Mouse (Mus musculus) stomach, postnatal 0 days (tissue): Measurements from ENCODE around the gene Nrf1. TPM values are rescaled to one million over a fixed set of nuclear protein-coding genes. Genes with fewer than 3 reads are reported as not detected.

Source experiments
- ATAC-seq: fragments of 200-750 bp; cut with Nextera tagmentation; 2 replicates; pipeline ENCODE4 v1.8.0; 2017; ENCODE audit not compliant: low FRiP score, low TSS enrichment
- DNase-seq: peaks from one replicate; pipeline ENCODE4 v3.0.0-alpha.2; 2016; ENCODE audit warnings: low spot score
- H3K27ac ChIP-seq: fragments of 300-500 bp; sonication (generic); replicated peaks from 2 replicates; pipeline ENCODE4 v1.5.1; 2014; ENCODE audit warnings: mild to moderate bottlenecking, control low read depth
- H3K27me3 ChIP-seq: fragments of 300-500 bp; sonication (generic); 2 replicates; pipeline ENCODE4 v1.6.1; 2014; ENCODE audit warnings: low read length; ENCODE audit not compliant: control insufficient read depth, insufficient read depth
- H3K36me3 ChIP-seq: fragments of 300-500 bp; sonication (generic); 2 replicates; pipeline ENCODE4 v1.6.1; 2014; ENCODE audit warnings: low read length, mixed read lengths; ENCODE audit not compliant: control insufficient read depth, insufficient read depth
- H3K4me1 ChIP-seq: fragments of 300-500 bp; sonication (generic); replicated peaks from 2 replicates; pipeline ENCODE4 v1.6.1; 2014; ENCODE audit warnings: antibody characterized with exemption; ENCODE audit not compliant: control insufficient read depth, insufficient read depth
- H3K4me2 ChIP-seq: fragments of 300-500 bp; sonication (generic); replicated peaks from 2 replicates; pipeline ENCODE4 v1.6.1; 2014; ENCODE audit warnings: low read depth, mild to moderate bottlenecking, control low read depth, moderate library complexity
- H3K4me3 ChIP-seq: fragments of 300-500 bp; sonication (generic); 2 replicates; pipeline ENCODE4 v1.5.1; 2014; ENCODE audit warnings: low read depth, low read length, control low read depth
- H3K9ac ChIP-seq: fragments of 300-500 bp; sonication (generic); 2 replicates; pipeline ENCODE4 v1.6.1; 2014; ENCODE audit warnings: mild to moderate bottlenecking, low read length, control low read depth, mixed read lengths
- H3K9me3 ChIP-seq: fragments of 300-500 bp; sonication (generic); 2 replicates; pipeline ENCODE4 v1.6.1; 2016; ENCODE audit warnings: low read length; ENCODE audit not compliant: control insufficient read depth
- CTCF ChIP-seq: IDR thresholded peaks from 2 replicates; pipeline ENCODE4 v1.5.1; 2016; ENCODE audit warnings: antibody characterized with exemption, low read depth, mild to moderate bottlenecking, moderate library complexity
- EP300 ChIP-seq: optimal IDR thresholded peaks from 2 replicates; pipeline ENCODE3; 2016; ENCODE audit warnings: antibody characterized with exemption
- WGBS: fragments of 180-500 bp; shearing (Covaris S2); extraction: QIAGEN DNeasy Blood & Tissue Kit; methylation state at CpG from one replicate; pipeline ENCODE4 v1.1.7; 2014; 5-methylcytosine and 5-hydroxymethylcytosine counted together
- polyA plus RNA-seq: library from polyadenylated mRNA; unstranded; fragments of >200 nt; fragmentation: Nextera tagmentation; extraction: Ambion mirVana; gene quantifications from 2 replicates; pipeline ENCODE4 v1.2.1, GENCODE M21; 2015

The Nrf1 gene
- polyA plus RNA-seq, 1 experiment from 2014 or later = 15.1 TPM

DNA sequence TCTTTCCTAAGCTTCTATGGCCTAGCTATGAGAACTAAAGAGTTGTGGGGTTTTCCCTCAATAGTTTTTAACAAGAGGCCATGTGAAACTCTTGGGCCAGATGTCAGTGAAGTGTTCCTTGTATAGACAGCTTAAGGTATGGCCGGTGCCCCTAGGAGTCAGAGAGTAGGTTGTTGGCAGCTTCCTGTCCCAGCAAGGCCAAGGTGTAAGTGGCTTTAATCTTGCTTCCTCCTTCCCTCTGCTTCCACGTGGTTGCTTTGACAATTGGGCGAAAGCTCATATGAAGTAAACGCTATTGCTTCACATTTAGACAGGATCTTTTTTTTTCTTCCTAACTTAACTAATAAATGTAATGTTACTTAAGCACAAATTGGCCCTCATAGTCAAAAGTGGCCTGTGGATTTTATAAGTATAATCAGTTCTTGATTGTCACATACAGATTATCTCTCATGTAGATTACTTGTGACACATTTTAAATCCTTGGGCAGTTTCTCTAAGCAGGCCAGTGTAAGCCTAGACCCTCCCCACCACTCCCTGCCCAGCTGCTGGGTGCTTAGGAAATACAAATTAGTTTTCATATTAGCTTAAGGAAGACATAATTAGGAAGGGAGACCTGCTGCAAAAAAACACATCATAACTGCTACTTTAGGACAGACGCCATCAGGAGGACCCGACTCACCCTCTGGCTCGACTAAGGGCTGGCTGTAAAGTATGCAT is 91.7 kb downstream of the Nrf1 start:
- Histone ChIP-seq H3K4me1 (no peaks in the 10 kb centered on the region), H3K27me3 (no peaks in the 10 kb centered on the region), H3K4me3 (no peak overlapping the region), H3K9ac (no peak overlapping the region), H3K27ac (no peak overlapping the region), H3K9me3 (no peaks in the 10 kb centered on the region), H3K4me2 (no peak overlapping the region), H3K36me3 (peaks cover 13% of the 10 kb centered on the region)
- 85% methylated on average over 7 of the region's 7 CpGs for WGBS
- ATAC-seq (no peak), DNase-seq (no peak)
- TF ChIP-seq CTCF (no peak), EP300 (no peak)

DNA sequence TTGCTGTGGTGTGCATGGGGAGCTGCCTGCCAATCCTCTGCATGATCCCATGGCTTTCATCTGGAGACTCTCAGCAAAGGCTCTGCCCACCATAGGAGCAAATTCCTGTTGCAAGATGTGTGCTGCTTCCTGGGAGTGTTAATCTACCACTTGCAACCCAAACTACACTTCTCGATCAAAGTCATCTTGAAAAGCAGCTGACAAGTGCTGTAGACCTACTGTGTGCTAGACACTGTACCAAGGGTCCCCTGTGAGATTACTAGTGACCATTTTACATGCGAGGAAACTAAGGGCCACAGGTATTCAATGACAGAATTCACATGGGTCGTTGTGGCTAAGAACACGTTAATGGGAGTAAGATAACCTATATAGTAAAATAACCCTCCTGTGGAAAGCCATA is 95.5 kb downstream of the Nrf1 start:
- 93% methylated on average over 4 of the region's 4 CpGs for WGBS
- Histone ChIP-seq H3K36me3 (0 out of 2 replicates have a peak, but pooled peaks cover 2% of the 10 kb centered on the region), H3K27me3 (no peaks in the 10 kb centered on the region), H3K4me2 (no peak overlapping the region), H3K27ac (no peak overlapping the region), H3K4me3 (no peak overlapping the region), H3K9ac (no peak overlapping the region), H3K9me3 (no peaks in the 10 kb centered on the region), H3K4me1 (no peaks in the 10 kb centered on the region)
- TF ChIP-seq EP300 = no peak
- TF ChIP-seq CTCF = no peak
- ATAC-seq = no peak
- DNase-seq = no peak

DNA sequence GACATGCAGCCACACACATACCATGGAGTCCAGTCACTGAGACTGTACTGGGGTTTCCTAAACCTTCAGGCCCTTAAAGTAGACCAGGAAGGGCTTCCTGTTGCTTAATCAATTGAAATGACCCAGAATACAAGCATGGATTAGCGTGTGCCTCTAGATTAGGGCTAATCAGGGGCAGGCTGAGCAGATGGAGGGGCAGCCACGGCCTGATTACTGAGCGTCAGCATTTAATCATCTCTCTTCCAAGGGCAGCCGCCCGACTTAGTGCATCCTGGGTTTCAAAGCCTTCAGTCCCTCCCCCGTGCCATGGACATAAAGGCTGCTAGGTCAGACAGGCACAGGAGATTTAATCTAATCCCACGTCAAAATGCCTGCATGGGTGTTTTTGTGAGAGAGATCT is 99.3 kb downstream of the Nrf1 start:
- TF ChIP-seq EP300 (no peak), CTCF (no peak)
- Histone ChIP-seq H3K4me3 (no peak overlapping the region), H3K4me2 (no peak overlapping the region), H3K36me3 (peaks cover 3% of the 10 kb centered on the region; the same call in 1 of the 2 replicates), H3K27me3 (no peaks in the 10 kb centered on the region), H3K27ac (no peak overlapping the region), H3K4me1 (no peaks in the 10 kb centered on the region), H3K9ac (no peak overlapping the region), H3K9me3 (no peaks in the 10 kb centered on the region)
- ATAC-seq = no peak
- WGBS = 71% methylated on average over 7 of the region's 7 CpGs
- no peak for DNase-seq

DNA sequence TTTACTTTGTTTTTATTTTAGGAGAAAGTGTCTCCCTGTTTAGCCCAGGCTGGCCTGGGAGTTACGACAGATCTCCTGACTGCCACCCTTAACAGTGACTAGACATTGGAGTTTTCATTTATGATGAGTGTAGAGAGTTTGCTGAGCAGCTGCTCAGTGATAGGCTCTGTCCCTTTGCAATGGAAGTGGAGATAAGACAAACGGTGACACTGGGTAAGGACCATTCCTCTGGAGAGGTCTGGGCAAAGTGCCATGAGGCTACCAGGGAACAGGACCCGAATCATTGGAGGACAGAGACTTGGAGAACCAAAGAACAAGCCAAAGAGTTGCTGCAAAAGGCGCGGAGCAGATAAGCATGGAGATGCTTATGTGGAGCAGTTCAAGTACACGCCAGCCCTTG is 100.0 kb downstream of the Nrf1 start:
- Histone ChIP-seq H3K27ac (no peak overlapping the region), H3K9me3 (no peaks in the 10 kb centered on the region), H3K4me1 (no peaks in the 10 kb centered on the region), H3K4me3 (no peak overlapping the region), H3K36me3 (peaks cover 3% of the 10 kb centered on the region; the same call in 1 of the 2 replicates), H3K4me2 (no peak overlapping the region), H3K9ac (no peak overlapping the region), H3K27me3 (no peaks in the 10 kb centered on the region)
- DNase-seq (no peak), ATAC-seq (no peak)
- WGBS = 83% methylated on average over 6 of the region's 6 CpGs
- TF ChIP-seq EP300 (no peak), CTCF (no peak)

DNA sequence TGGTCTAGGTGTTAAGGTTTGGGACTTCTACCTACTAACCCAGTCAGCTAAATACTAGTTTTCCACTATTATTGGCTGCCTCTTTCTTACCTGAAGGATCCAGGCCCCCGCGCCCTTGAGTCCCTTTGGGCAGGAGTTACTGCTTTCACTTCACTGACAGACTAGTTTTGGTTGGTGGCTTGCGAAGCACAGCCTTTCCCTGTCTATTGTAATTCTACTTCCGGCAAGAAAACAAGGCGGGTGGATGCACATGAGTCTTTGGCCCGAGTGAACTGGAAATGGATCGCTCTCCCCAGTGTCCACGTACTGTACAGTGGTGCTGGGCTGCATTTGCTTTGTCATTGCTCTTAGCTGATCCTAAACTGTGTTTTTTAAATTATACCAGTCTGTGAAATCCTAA is 102.7 kb downstream of the Nrf1 start:
- no peak overlapping the region for H3K4me2 ChIP-seq
- WGBS = 92% methylated on average over 8 of the region's 8 CpGs
- ATAC-seq = no peak
- no peak overlapping the region for H3K27ac ChIP-seq
- H3K9me3 ChIP-seq = no peaks in the 10 kb centered on the region
- H3K27me3 ChIP-seq = no peaks in the 10 kb centered on the region
- DNase-seq = no peak
- H3K9ac ChIP-seq = no peak overlapping the region
- TF ChIP-seq EP300 (no peak), CTCF (no peak)
- no peaks in the 10 kb centered on the region for H3K4me1 ChIP-seq
- H3K36me3 ChIP-seq = peaks cover 3% of the 10 kb centered on the region; the same call in 1 of the 2 replicates
- no peak overlapping the region for H3K4me3 ChIP-seq

DNA sequence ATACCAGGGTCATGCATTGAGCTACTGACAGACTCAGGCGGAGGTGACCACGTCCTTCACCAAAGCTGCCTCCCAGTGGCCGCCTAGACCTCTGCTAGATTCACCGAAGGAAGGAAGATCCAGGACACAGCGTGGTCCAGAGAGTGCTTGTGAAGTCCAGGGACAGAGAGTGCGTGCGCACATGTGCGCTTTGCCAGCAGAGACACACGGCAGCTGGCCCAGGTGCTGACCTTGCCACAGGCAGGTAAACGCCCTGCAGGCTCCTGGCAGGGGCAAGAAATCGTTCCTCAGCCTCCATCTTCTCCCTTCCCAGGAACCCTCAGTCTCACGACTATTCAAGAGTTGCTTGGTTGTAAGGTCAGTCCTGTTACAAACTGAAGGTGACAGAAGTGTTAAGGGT is 104.4 kb downstream of the Nrf1 start:
- Histone ChIP-seq H3K27me3 (no peaks in the 10 kb centered on the region), H3K9ac (no peak overlapping the region), H3K4me1 (no peaks in the 10 kb centered on the region), H3K4me2 (no peak overlapping the region), H3K4me3 (no peak overlapping the region), H3K27ac (no peak overlapping the region), H3K9me3 (no peaks in the 10 kb centered on the region), H3K36me3 (peaks cover 3% of the 10 kb centered on the region; the same call in 1 of the 2 replicates)
- ATAC-seq (no peak), DNase-seq (no peak)
- 79% methylated on average over 12 of the region's 12 CpGs for WGBS
- TF ChIP-seq EP300 = no peak
- no peak for TF ChIP-seq CTCF
